Mouse (Mus musculus): ENCODE results near the gene Hip1r.

GRCm38 (mm10) chr5:123994468-123994867 is 21.0 kb downstream of the Hip1r start:
- no peak for TF ChIP-seq CTCF (IDR thresholded peaks at IDR 0.05; ENCODE audit: insufficient read depth, low read depth, low read length)
- TF ChIP-seq POLR2A (IDR thresholded peaks at IDR 0.05; ENCODE audit: insufficient read depth, low read depth, low read length): no peak
